Mouse (Mus musculus) heart, adult 9 months (tissue): Measurements from ENCODE around the gene Celsr2.

Experiments used
- DNase-seq, 2 experiments: peaks; one replicate each; pipeline ENCODE4 v3.0.0; 2022; ENCODE audit warnings: low spot score in 2 of 2

Celsr2 gene

GRCm38 (mm10) chr3:108381945-108382875 is 33.1 kb downstream of the Celsr2 start:
- DNase-seq: peak; percentile 35 to 36

GRCm38 (mm10) chr3:108380695-108381094 is 34.7 kb downstream of the Celsr2 start:
- DNase-seq: no peak

- DNase-seq: no peak
Observed at GRCm38 (mm10) chr3:108378875-108379663, 36.3 kb downstream of the Celsr2 start.

- no peak for DNase-seq
Observed at GRCm38 (mm10) chr3:108372691-108373090, 42.7 kb downstream of the Celsr2 start.

- DNase-seq: no peak
Observed at GRCm38 (mm10) chr3:108372274-108372673, 43.1 kb downstream of the Celsr2 start.

- no peak for DNase-seq
Observed at GRCm38 (mm10) chr3:108368721-108369120, 46.6 kb downstream of the Celsr2 start.

GRCm38 (mm10) chr3:108367828-108368227 is 47.5 kb downstream of the Celsr2 start:
- no peak for DNase-seq

GRCm38 (mm10) chr3:108367173-108367572 is 48.2 kb downstream of the Celsr2 start:
- no peak for DNase-seq

GRCm38 (mm10) chr3:108364270-108364995 is 50.9 kb downstream of the Celsr2 start, which contains the start of gene Mybphl:
Gene Mybphl (plus strand): TSS chr3:108364911.
- no peak for DNase-seq

GRCm38 (mm10) chr3:108363626-108364025 is 51.7 kb downstream of the Celsr2 start:
- peak; percentile 35 to 49 for DNase-seq

- no peak for DNase-seq
Observed at GRCm38 (mm10) chr3:108360894-108361293, 54.5 kb downstream of the Celsr2 start.

GRCm38 (mm10) chr3:108358445-108358844 is 56.9 kb downstream of the Celsr2 start:
- DNase-seq: no peak

- DNase-seq: no peak
Observed at GRCm38 (mm10) chr3:108357051-108357450, 58.3 kb downstream of the Celsr2 start.

GRCm38 (mm10) chr3:108355245-108355644 is 60.1 kb downstream of the Celsr2 start:
- no peak for DNase-seq

- no peak for DNase-seq
Observed at GRCm38 (mm10) chr3:108348376-108348775, 67.0 kb downstream of the Celsr2 start.

- DNase-seq: no peak
Observed at GRCm38 (mm10) chr3:108345855-108346254, 69.5 kb downstream of the Celsr2 start.

GRCm38 (mm10) chr3:108342185-108342584 is 73.2 kb downstream of the Celsr2 start:
- DNase-seq: no peak

GRCm38 (mm10) chr3:108341040-108341439 is 74.3 kb downstream of the Celsr2 start:
- DNase-seq: no peak
